Mouse (Mus musculus) lung, postnatal 0 days (tissue): ENCODE results near the gene Gm26992.

Experiments used
- CTCF ChIP-seq: IDR thresholded peaks from 2 replicates; pipeline ENCODE4 v1.5.1; 2016; ENCODE audit warnings: antibody characterized with exemption, mild to moderate bottlenecking
- EP300 ChIP-seq: IDR thresholded peaks from 2 replicates; pipeline ENCODE4 v1.6.1; 2016; ENCODE audit warnings: antibody characterized with exemption, mild to moderate bottlenecking, control low read depth

DNA sequence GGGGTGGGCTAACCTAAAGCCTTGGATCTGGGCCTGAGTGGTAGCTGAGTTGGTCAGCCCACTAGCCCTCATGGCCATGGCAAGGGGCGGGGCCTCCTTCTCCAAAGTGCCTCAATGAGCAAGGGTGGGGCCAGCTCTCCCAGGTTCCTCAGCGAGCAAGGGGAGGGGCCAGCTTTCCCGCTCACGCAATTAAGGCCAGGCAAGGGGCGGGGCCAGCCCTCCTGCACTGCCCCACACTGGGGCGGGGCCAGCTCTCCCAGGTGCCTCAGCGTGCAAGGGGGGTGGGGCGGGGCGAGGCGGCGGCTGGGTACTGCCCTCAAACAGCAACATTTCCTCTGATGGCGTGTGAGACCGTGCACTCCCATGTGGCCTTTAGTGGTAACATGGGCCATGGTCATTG lies 16.8 kb upstream of the Gm26992 start:
- TF ChIP-seq CTCF: no peak
- no peak for TF ChIP-seq EP300
